In genomic region chr16:11011206-11011605, GRCm38 (mm10) we compare ENCODE assay signal across 17 mouse cellular contexts. TPM values are rescaled to one million over a fixed set of nuclear protein-coding genes. Genes with fewer than 3 reads are reported as not detected.
DNase-seq lines count a peak whose midpoint lies in the region; ATAC-seq and TF ChIP-seq lines count a peak whose summit lies in the region.
"Had no signal": no experiment of that assay in that cellular context is flagged by ENCODE, and none has a peak within 500 bp of the region (broad histone marks: within the 10 kb centered on the region; RNA-seq: fewer than 3 reads in every experiment).

No protein-coding gene starts in this region.

- no peak for TF ChIP-seq POLR2A in liver, adult 2 months (IDR thresholded peaks at IDR 0.05; ENCODE audit: extremely low read depth, insufficient read depth, low read length)

- no peaks in the 10 kb centered on the region for H3K27me3 ChIP-seq in heart, embryonic 10.5 days (ENCODE audit: insufficient read depth, poor library complexity, severe bottlenecking)
- H3K27me3 ChIP-seq in liver, adult 2 months (ENCODE audit: control insufficient read depth, insufficient read depth, low read length), result no peaks in the 10 kb centered on the region
- H3K27me3 ChIP-seq in liver, embryonic 12.5 days (replicated peaks), result no peaks in the 10 kb centered on the region
- no peaks in the 10 kb centered on the region for H3K27me3 ChIP-seq in embryonic facial prominence, embryonic 10.5 days (replicated peaks; ENCODE audit: low read depth, poor library complexity, severe bottlenecking)

- no peak overlapping the region for H3K4me2 ChIP-seq in liver, embryonic 12.5 days

- ATAC-seq in liver, embryonic 12.5 days, result no peak
- ATAC-seq: forebrain, embryonic 14.5 days had no signal

- peak overlapping the region; percentile 44; the same call in 1 of the 2 replicates for H3K27ac ChIP-seq in heart, embryonic 10.5 days
- peak overlapping the region; percentile 85 for H3K27ac ChIP-seq in liver, adult 2 months (replicated peaks; ENCODE audit: insufficient read depth, low read depth, low read length)
- no peak overlapping the region for H3K27ac ChIP-seq in liver, embryonic 12.5 days
- H3K27ac ChIP-seq in embryonic facial prominence, embryonic 10.5 days (replicated peaks), result peak overlapping the region; percentile 70
- 0 out of 2 replicates have a peak overlapping the region, but pooled peaks have one; percentile 59 for H3K27ac ChIP-seq in macrophage
- H3K27ac ChIP-seq: stomach, postnatal 0 days had no signal

- H3K79me2 ChIP-seq in liver, adult 2 months (ENCODE audit: control insufficient read depth, insufficient read depth, low read length), result no peaks in the 10 kb centered on the region
- H3K79me2 ChIP-seq in macrophage (ENCODE audit: inconsistent target), result no peaks in the 10 kb centered on the region; the same call in 1 of the 2 replicates

- H3K36me3 ChIP-seq in heart, embryonic 10.5 days, result no peaks in the 10 kb centered on the region
- no peaks in the 10 kb centered on the region for H3K36me3 ChIP-seq in liver, adult 2 months (ENCODE audit: control insufficient read depth, insufficient read depth, low read length)
- H3K36me3 ChIP-seq in liver, embryonic 12.5 days, result no peaks in the 10 kb centered on the region
- no peaks in the 10 kb centered on the region for H3K36me3 ChIP-seq in embryonic facial prominence, embryonic 10.5 days (replicated peaks)
- H3K36me3 ChIP-seq in macrophage (ENCODE audit: inconsistent target), result no peaks in the 10 kb centered on the region

- no peak for DNase-seq in heart, embryonic 10.5 days (ENCODE audit: low spot score)
- DNase-seq in heart, postnatal 10 days, result no peak
- DNase-seq in liver, adult 2 months (ENCODE audit: extremely low read depth, low read depth, low spot score), result peak; percentile 98
- DNase-seq in embryonic facial prominence, embryonic 10.5 days (ENCODE audit: low spot score), result no peak
- no peak for DNase-seq in thymus, adult 18-20 months
- DNase-seq: adrenal gland, adult 8-10 months; cerebellum, adult 11-12 months; cerebellum, postnatal 25 days; gastrocnemius, postnatal 25 days; kidney, adult 9 months; left cerebral cortex, postnatal 4 days; lung, adult 2 months; right cerebral cortex, postnatal 4 days had no signal

- intact Hi-C loops in heart, postnatal 10 days (cut with DNase I), result no loop called here

- H3K9ac ChIP-seq in liver, adult 2 months (ENCODE audit: low read depth, low read length), result no peak overlapping the region
- no peak overlapping the region for H3K9ac ChIP-seq in liver, embryonic 12.5 days

- H3K9me3 ChIP-seq in heart, embryonic 10.5 days, result no peaks in the 10 kb centered on the region
- no peaks in the 10 kb centered on the region for H3K9me3 ChIP-seq in liver, embryonic 12.5 days (replicated peaks)
- H3K9me3 ChIP-seq in embryonic facial prominence, embryonic 10.5 days, result no peaks in the 10 kb centered on the region

- no peak for TF ChIP-seq CTCF in liver, adult 2 months (IDR thresholded peaks at IDR 0.05; ENCODE audit: low read depth, low read length)

- WGBS in heart, embryonic 10.5 days, result 64% methylated on average over 2 of the region's 2 CpGs
- WGBS in liver, adult 2 months, result 24% methylated on average over 2 of the region's 2 CpGs
- WGBS in liver, embryonic 12.5 days (ENCODE audit: insufficient replicate concordance), result 23% methylated on average over 2 of the region's 2 CpGs
- WGBS in embryonic facial prominence, embryonic 10.5 days, result 67% methylated on average over 2 of the region's 2 CpGs
- 63% methylated on average over 2 of the region's 2 CpGs for WGBS in macrophage (ENCODE audit: missing documents)

- no peak overlapping the region for H3K4me3 ChIP-seq in heart, embryonic 10.5 days
- H3K4me3 ChIP-seq in liver, adult 2 months (ENCODE audit: insufficient read depth, low read depth, low read length), result no peak overlapping the region
- H3K4me3 ChIP-seq in liver, embryonic 12.5 days, result no peak overlapping the region
- H3K4me3 ChIP-seq in embryonic facial prominence, embryonic 10.5 days, result no peak overlapping the region
- H3K4me3 ChIP-seq in macrophage (ENCODE audit: inconsistent target), result no peak overlapping the region

- peaks cover 48% of the 10 kb centered on the region for H3K4me1 ChIP-seq in heart, embryonic 10.5 days
- peaks cover 20% of the 10 kb centered on the region for H3K4me1 ChIP-seq in liver, adult 2 months (ENCODE audit: control insufficient read depth, insufficient read depth, low read length)
- peaks cover 28% of the 10 kb centered on the region for H3K4me1 ChIP-seq in liver, embryonic 12.5 days
- H3K4me1 ChIP-seq in embryonic facial prominence, embryonic 10.5 days, result peaks cover 53% of the 10 kb centered on the region

RNA-seq across cellular contexts. Expression of gene Snn, which starts 49.5 kb away (rescaled TPM):
- 37.2 and 38.3 TPM in 2 replicates for polyA plus RNA-seq in heart, embryonic 10.5 days (2016; fragmentation: Nextera tagmentation; extraction: Ambion mirVana)
- 10 to 100 TPM; 45.9 to 47.7 TPM for total RNA-seq in heart, postnatal 10 days (2021)
- 1.0 and 1.9 TPM in 2 replicates for total RNA-seq in liver, adult 2 months (2014; rRNA removed)
- polyA plus RNA-seq in liver, adult 2 months (2012; rRNA removed), result 1.2 and 2.5 TPM in 2 replicates
- polyA plus RNA-seq in liver, embryonic 12.5 days (2016; fragmentation: Nextera tagmentation; extraction: Ambion mirVana), result 4.9 and 6.0 TPM in 2 replicates
- 56.5 and 59.5 TPM in 2 replicates for polyA plus RNA-seq in embryonic facial prominence, embryonic 10.5 days (2016; fragmentation: Nextera tagmentation; extraction: Ambion mirVana)
- 100 to 1,000 TPM in 6 of 26 experiments, 10 to 100 TPM in 14, 1 to 10 TPM in 6; 2.6 to 187 (median 18.8) TPM for total RNA-seq in macrophage (2018; cell fraction: chromatin; rRNA removed)
- 10 to 100 TPM in 17 of 26 experiments, 1 to 10 TPM in 9; 6.6 to 72.5 (median 14.1) TPM for total RNA-seq in macrophage (2018; cell fraction: cytosol; rRNA removed)
- total RNA-seq in macrophage (2018; cell fraction: nucleus; rRNA removed), result 100 to 1,000 TPM in 4 of 26 experiments, 10 to 100 TPM in 18, 1 to 10 TPM in 4; 4.6 to 187 (median 27.6) TPM
- 5.0 to 12.4 TPM (median 5.0 TPM) in 3 replicates for polyA plus RNA-seq in macrophage (2018)

RNA-seq across cellular contexts. Expression of gene Litaf, which starts 54.8 kb away (rescaled TPM):
- 60.8 and 68.7 TPM in 2 replicates for polyA plus RNA-seq in heart, embryonic 10.5 days (2016; fragmentation: Nextera tagmentation; extraction: Ambion mirVana)
- 10 to 100 TPM; 39.9 to 42.8 TPM for total RNA-seq in heart, postnatal 10 days (2021)
- total RNA-seq in liver, adult 2 months (2014; rRNA removed), result 27.4 and 44.2 TPM in 2 replicates
- 161 and 185 TPM in 2 replicates for polyA plus RNA-seq in liver, adult 2 months (2012; rRNA removed)
- 31.7 and 34.8 TPM in 2 replicates for polyA plus RNA-seq in liver, embryonic 12.5 days (2016; fragmentation: Nextera tagmentation; extraction: Ambion mirVana)
- 97.3 and 115 TPM in 2 replicates for polyA plus RNA-seq in embryonic facial prominence, embryonic 10.5 days (2016; fragmentation: Nextera tagmentation; extraction: Ambion mirVana)
- total RNA-seq in macrophage (2018; cell fraction: chromatin; rRNA removed), result 100 to 1,000 TPM; 116 to 490 (median 252) TPM
- total RNA-seq in macrophage (2018; cell fraction: cytosol; rRNA removed), result 100 to 1,000 TPM; 437 to 771 (median 615) TPM
- total RNA-seq in macrophage (2018; cell fraction: nucleus; rRNA removed), result 100 to 1,000 TPM; 184 to 684 (median 382) TPM
- 325 to 1,163 TPM (median 559 TPM) in 3 replicates for polyA plus RNA-seq in macrophage (2018)
